Mouse (Mus musculus) right cerebral cortex, postnatal 25 days (tissue): Measurements from ENCODE around the gene Edil3.
"Not testable (repeated sequence)": the region's sequence is repeated elsewhere in the genome, so short reads cannot be mapped to it uniquely, and the experiment has no call there.

ENCODE experiments used
- DNase-seq: peaks from one replicate; pipeline ENCODE4 v3.0.0; 2022

Gene Edil3

GRCm38 (mm10) chr13:89007696-89008427 is 186.6 kb downstream of the Edil3 start:
- DNase-seq, result no peak

GRCm38 (mm10) chr13:89012500-89012899 is 191.2 kb downstream of the Edil3 start:
- no peak for DNase-seq

- no peak for DNase-seq
These were observed 208.7 kb downstream of the Edil3 start for GRCm38 (mm10) chr13:89029817-89030539.

- no peak for DNase-seq
These were observed 214.4 kb downstream of the Edil3 start for GRCm38 (mm10) chr13:89035711-89036110.

GRCm38 (mm10) chr13:89041495-89041894 is 220.2 kb downstream of the Edil3 start:
- DNase-seq, result no peak

GRCm38 (mm10) chr13:89070132-89070531 is 248.9 kb downstream of the Edil3 start:
- DNase-seq, result not testable (repeated sequence)

GRCm38 (mm10) chr13:89076212-89076611 is 254.9 kb downstream of the Edil3 start:
- DNase-seq, result no peak

GRCm38 (mm10) chr13:89105889-89106288 is 284.6 kb downstream of the Edil3 start:
- no peak for DNase-seq

- no peak for DNase-seq
These were observed 296.3 kb downstream of the Edil3 start for GRCm38 (mm10) chr13:89117551-89117950.

GRCm38 (mm10) chr13:89119809-89120208 is 298.5 kb downstream of the Edil3 start:
- no peak for DNase-seq

GRCm38 (mm10) chr13:89122511-89123253 is 301.4 kb downstream of the Edil3 start:
- no peak for DNase-seq

GRCm38 (mm10) chr13:89123396-89123795 is 302.1 kb downstream of the Edil3 start:
- DNase-seq, result no peak

GRCm38 (mm10) chr13:89146056-89146547 is 324.8 kb downstream of the Edil3 start:
- peak; percentile 18 for DNase-seq

GRCm38 (mm10) chr13:89151878-89152277 is 330.6 kb downstream of the Edil3 start:
- no peak for DNase-seq

GRCm38 (mm10) chr13:89167960-89168359 is 346.7 kb downstream of the Edil3 start:
- no peak for DNase-seq

- no peak for DNase-seq
These were observed 348.8 kb downstream of the Edil3 start for GRCm38 (mm10) chr13:89170040-89170439.

GRCm38 (mm10) chr13:89175154-89175553 is 353.9 kb downstream of the Edil3 start:
- DNase-seq, result no peak

- no peak for DNase-seq
These were observed 367.8 kb downstream of the Edil3 start for GRCm38 (mm10) chr13:89189051-89189450.

GRCm38 (mm10) chr13:89197019-89197418 is 375.7 kb downstream of the Edil3 start:
- DNase-seq, result no peak

GRCm38 (mm10) chr13:89199275-89199674 is 378.0 kb downstream of the Edil3 start:
- no peak for DNase-seq

- no peak for DNase-seq
These were observed 416.8 kb downstream of the Edil3 start for GRCm38 (mm10) chr13:89238104-89238503.

GRCm38 (mm10) chr13:89253990-89254642 is 432.8 kb downstream of the Edil3 start:
- DNase-seq, result no peak

GRCm38 (mm10) chr13:89256906-89257305 is 435.6 kb downstream of the Edil3 start:
- no peak for DNase-seq
